Mouse (Mus musculus) cerebellum, postnatal 10 days (tissue): ENCODE measurements around the gene Ccdc181.
A peak's percentile ranks its signal among the peaks of the same experiment; 100 is the strongest.

Source experiments
- DNase-seq, 2 experiments: peaks; one replicate each; pipeline ENCODE4 v3.0.0; 2021; ENCODE audit warnings: mixed read lengths in 2 of 2

Gene Ccdc181

DNA sequence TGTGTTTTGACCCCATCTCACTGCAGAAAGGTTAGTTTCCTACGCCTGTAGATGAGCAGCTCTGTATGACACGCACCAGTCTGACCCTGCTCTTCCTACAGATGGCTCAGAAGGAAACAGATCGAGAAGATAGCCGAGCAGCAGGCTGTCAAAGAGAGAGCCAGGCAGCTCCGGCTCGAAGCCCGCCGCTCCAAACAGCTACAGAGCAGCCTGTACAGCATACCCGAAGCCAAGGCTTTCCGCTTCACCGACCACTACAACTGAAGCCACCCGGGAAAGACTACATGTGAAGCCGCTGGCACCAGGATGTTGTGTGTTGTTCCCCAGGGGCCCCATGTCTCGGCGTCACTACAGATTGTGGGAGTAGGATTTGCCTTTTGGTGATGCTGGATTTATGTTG is 12.0 kb downstream of the Ccdc181 start:
- peak; percentile 91 to 92 for DNase-seq

DNA sequence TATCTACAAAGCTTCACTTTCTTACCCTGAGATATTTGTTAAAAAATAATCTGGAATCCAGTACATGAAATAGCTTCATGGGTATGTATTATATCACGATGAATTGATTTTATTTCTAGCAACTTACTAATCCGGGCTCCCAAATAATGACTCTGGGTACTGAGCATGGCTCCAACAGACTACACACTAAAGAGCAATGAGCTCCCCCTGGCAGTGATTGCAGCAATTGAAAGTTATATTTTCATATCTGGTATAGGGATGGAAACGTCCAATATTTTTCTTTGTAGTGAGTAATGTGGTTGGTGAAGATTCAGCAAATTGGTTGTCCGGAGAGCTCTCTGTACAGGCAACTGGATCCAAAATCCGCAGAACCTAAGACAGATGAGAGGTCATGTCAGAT is 16.7 kb downstream of the Ccdc181 start:
- DNase-seq, result no peak

DNA sequence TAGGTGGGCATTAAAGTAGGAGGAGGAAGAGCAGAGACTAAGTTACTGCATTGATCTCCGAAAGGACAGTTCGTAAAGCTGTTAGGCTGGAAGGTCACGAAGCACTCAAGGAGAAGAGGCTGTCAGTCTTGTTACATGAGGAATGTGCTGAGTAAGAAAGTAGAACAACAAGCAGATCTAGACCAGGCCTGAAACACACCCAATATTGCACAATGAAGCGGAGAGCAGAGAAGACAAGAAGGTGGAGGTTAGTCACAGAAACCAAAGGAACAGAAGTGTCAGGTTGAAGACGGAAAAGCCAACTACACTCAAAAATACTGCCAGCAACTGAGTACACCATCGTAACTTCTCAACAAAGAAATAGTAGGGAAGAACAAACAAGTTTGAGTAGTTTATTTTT is 18.7 kb downstream of the Ccdc181 start:
- DNase-seq, result no peak

GRCm38 (mm10) chr1:164296473-164296872 is 21.1 kb downstream of the Ccdc181 start:
- DNase-seq, result no peak

GRCm38 (mm10) chr1:164301949-164302348 is 26.6 kb downstream of the Ccdc181 start:
- no peak for DNase-seq

DNA sequence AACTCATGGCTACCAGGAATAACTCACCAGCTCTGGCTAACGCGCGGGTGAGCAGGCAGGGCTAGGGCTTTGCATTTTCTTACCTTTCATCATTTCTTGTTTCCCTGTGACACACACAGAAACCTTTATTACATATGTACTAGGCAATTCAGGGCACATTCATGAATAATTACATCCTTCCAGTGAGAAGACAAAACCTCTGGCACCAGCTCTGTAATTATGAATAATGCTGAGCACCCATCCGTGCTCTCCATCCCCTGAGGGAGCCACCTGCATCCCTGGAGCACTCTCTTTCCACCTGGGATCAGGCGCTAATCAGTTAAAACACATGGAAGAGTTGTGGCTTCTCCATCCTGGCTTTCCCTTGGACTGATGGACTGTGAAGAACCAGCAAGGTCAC is 28.4 kb downstream of the Ccdc181 start, which contains the start of gene Nme7:
Gene Nme7, plus strand, starts transcription at position 301 of the 400 bp plus-strand sequence.
- no peak for DNase-seq

GRCm38 (mm10) chr1:164307124-164307751 is 31.9 kb downstream of the Ccdc181 start, which contains the start of gene Blzf1:
TSS of gene Blzf1 (minus strand) at chr1:164307489.
- DNase-seq, result peak; percentile 99

DNA sequence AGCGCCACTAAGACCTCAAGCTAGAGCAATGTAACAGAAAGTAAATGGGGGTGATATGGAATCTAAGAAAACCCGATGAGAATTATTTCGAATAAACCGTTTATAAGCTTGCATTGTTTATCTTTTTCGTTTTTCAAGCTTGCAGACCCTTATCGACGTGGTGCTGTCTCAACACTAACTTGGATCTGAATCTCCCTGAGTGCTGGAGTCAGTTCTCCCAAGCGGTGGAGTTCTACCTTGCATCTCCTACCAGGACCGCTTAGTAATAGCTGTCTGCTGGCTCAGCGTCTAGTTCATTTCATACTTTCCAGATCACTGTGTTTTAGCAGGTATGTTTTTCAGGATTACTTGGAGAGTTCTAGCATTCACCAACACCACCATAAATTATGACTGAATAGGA is 32.5 kb downstream of the Ccdc181 start:
- DNase-seq, result no peak

- DNase-seq, result no peak
Observed at GRCm38 (mm10) chr1:164314085-164314484, 38.7 kb downstream of the Ccdc181 start.

GRCm38 (mm10) chr1:164315266-164315665 is 39.9 kb downstream of the Ccdc181 start:
- DNase-seq, result peak; percentile 54 to 66

GRCm38 (mm10) chr1:164316697-164317096 is 41.3 kb downstream of the Ccdc181 start:
- DNase-seq, result peak; percentile 87 to 93

GRCm38 (mm10) chr1:164317261-164317660 is 41.9 kb downstream of the Ccdc181 start:
- DNase-seq, result peak; percentile 45 to 61

DNA sequence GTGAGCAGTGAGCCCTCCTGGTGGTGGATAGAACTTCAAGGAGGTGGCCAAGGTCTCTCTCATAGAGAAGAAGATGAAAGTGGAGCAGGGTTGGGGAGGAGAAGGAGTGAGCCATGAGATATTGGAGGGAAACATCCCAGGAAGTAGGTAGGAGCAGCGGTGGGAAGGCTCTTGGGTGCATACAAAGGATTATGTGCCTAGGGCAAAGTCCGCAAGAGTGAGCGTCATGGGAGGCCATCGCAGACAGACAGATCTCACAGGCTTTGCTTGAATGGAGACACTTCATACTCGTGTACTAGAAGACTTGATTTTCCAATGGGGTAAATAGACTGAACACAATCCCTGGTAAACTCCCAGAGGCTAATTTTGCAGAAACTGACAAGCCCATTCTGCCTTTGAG is 43.1 kb downstream of the Ccdc181 start:
- DNase-seq, result no peak

DNA sequence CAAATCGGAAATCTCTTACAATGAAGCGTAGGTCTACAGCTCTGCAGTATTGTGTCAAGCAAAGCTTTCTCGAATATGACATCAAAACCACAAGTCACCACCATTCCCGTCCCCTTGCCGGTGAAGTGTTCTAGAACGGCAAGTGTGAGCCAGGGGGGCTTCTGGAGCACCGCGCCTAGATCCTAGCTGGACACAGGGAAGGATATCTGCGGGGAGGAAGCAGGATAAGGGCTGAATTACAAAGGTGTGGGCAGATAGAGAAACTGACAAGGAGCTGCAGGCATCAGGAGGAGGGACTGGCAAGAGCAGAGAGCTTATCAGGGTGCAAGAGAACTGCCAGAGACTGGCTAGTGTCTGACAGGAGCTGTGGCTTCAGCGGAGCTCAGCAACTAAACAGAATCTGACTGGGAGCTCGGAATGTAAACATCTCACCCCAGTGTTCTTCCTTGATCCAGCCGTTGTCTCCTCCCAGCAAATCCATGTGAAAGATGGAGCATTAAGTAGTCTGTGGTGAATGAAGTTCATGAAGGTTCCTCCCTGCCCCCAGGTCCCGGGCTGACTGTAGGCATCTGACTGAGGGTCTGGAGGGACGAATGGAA is 44.3 kb downstream of the Ccdc181 start:
- no peak for DNase-seq

DNA sequence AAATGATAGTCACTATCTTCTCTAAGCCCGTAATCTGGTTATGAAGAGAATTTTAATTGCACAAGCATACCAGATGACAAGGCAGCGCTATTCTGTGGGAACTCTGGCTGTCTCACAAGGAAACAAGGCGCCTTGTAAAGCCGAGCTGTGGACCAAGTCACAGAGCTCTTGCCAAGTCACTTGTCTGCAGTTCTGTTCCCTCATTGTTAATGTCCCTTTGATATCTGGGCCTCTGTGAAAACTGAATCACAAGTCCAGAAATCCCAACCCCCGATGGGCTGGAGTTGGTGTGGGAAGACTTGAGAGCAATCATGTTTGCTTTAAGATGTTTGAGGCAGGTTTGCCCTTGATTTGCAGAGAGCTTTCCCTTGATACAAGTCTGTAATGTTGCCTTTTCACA is 45.3 kb downstream of the Ccdc181 start:
- DNase-seq, result peak; percentile 31 to 33

DNA sequence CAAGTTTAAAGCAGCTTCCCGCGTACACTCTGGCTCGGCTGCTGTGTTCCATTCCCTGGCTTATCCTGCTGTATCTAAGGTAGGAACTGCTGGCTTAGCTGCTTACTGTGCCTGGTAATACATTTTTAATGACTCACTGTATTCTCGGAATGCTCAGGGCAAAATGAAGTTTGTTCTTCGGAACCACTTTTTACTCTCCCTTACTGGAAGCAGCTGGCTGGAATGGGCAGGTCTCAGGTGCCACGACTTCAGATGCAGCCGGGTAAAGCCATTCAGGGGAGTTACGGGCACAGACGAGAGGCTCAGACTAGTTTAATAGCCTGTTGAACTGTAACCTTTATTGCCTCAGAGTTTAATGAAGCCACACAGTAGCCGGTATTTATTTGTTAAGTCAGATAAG is 46.0 kb downstream of the Ccdc181 start:
- no peak for DNase-seq

GRCm38 (mm10) chr1:164322987-164323650 is 47.7 kb downstream of the Ccdc181 start:
- DNase-seq, result no peak

- DNase-seq, result no peak
Observed at GRCm38 (mm10) chr1:164324221-164324620, 48.8 kb downstream of the Ccdc181 start.

- DNase-seq, result no peak
Observed at GRCm38 (mm10) chr1:164324878-164325277, 49.5 kb downstream of the Ccdc181 start.

GRCm38 (mm10) chr1:164326600-164327155 is 51.3 kb downstream of the Ccdc181 start:
- peak; percentile 29 to 31 for DNase-seq

DNA sequence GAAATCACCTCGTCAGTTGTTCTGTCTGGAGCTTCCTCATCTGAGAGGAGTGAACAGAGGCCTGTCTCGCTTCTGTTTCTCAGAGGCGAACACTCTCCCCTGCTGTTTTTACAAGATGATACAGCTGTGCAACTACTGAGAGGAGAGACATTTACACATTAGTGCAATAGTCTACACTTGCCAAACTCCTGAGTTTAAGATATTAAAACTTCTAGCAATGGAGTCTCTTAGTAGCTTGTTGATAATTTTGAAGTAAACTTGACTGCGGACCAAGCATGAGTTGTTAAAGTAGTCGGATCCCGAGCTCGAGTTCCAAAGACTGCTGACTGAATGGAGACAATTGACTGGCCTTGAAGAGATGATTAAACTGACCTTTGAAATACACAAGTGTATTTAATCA is 52.4 kb downstream of the Ccdc181 start:
- no peak for DNase-seq

DNA sequence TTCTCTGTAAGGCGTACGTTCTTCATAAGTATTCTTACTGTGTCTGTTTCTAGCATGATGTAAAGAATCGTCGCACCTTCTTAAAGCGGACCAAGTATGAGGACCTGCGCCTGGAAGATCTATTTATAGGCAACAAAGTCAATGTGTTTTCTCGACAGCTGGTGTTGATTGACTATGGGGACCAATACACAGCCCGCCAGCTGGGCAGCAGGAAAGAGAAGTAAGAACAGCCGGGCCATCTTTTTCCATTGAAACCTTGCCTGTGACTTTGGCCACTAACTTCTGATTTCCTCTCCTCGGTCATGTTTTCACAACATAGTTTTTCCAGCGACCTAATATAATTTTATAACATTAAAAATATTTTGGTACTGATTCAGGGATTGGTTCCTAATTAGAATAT is 57.2 kb downstream of the Ccdc181 start:
- no peak for DNase-seq

DNA sequence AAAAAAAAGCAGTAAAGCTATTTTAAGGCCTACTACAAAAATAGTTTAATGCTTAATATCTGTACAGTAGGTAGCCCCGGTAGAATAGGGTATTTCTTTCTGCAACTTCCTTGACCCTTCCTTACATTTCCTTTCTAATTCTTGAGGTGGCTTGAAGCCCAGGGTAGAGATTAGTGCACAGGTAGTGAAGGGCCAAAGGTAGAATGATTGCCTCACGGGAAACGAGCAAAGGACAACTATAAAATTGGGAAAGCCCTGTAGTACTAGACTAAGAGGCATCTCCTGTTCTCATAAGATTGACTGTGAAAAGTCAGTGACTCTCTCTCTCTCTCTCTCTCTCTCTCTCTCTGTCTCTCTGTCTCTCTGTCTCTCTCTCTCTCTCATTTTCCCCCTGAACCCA is 60.0 kb downstream of the Ccdc181 start:
- DNase-seq, result no peak

DNA sequence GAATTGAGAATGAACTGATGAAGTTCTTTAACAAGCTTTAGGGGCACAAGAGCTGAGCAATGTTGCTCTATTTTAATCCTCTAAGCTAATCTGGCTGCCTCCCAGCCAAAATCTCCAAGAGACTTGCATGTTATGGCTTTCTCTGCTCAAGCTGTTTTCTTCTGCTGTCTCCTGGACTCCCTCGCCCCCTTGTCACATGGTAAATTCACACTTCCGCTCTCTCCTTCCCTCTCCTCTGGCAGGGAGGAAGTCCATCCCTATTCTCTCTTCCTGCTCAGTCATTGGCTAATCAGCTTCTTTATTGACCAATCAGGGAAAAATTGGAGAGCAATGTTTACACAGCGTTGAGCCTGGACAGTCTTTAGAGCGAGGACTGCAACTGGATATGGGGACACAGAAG is 60.5 kb downstream of the Ccdc181 start:
- no peak for DNase-seq
